Mouse (Mus musculus): ENCODE data around the gene Lrp5.

GRCm38 (mm10) chr19:3544995-3545394 is 141.4 kb downstream of the Lrp5 start:
- TF ChIP-seq TAL1 (IDR thresholded peaks at IDR 0.05; ENCODE audit: low read length) (no peak), GATA1 (IDR thresholded peaks at IDR 0.05; ENCODE audit: low read length) (no peak)
